Mouse (Mus musculus): ENCODE data around the gene Tmem198. TPM values are rescaled to one million over a fixed set of nuclear protein-coding genes. Genes with fewer than 3 reads are reported as not detected.
A peak's percentile ranks its signal among the peaks of the same experiment; 100 is the strongest.

Tmem198 gene
- polyA plus RNA-seq, 1 experiment from 2014 or later, result 0.98 TPM

DNA sequence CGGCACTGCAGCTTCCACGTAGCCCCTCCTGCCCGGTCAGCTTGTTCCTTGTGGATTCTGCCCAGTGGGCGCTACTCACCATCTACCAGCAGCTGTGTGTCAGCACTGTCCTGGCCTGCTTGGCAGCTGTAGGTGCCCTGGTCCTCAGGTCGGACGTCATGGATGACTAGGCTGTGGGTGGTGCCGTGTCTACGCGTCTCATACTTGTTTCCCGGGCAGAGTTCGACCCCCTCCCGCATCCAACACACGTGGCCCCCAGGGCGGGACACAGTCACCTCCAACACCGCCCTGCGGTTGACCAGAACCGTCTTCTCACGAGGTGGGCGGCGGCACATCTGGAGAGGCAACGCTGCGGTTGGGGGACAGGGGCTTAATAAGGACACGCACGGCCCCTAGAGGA lies 7.2 kb downstream of the Tmem198 start:
- Histone ChIP-seq H3K4me3 (ENCODE audit: low read depth, low read length) (no peak overlapping the region; the same call in 1 of the 2 replicates), H3K9me3 (replicated peaks; ENCODE audit: control insufficient read depth, low read length) (no peaks in the 10 kb centered on the region), H3K9ac (replicated peaks; ENCODE audit: low read length) (no peak overlapping the region), H3K4me1 (ENCODE audit: control insufficient read depth, insufficient read depth, low read length) (peaks cover 5% of the 10 kb centered on the region; the same call in 1 of the 2 replicates), H3K4me2 (ENCODE audit: low read depth, low read length) (peak overlapping the region; percentile 81; the same call in 1 of the 2 replicates), H3K36me3 (replicated peaks; ENCODE audit: control insufficient read depth, insufficient read depth, low read depth, low read length) (no peaks in the 10 kb centered on the region; the same call in 1 of the 2 replicates), H3K27me3 (ENCODE audit: control insufficient read depth, insufficient read depth, low read length) (peaks cover 29% of the 10 kb centered on the region), H3K27ac (replicated peaks; ENCODE audit: low read depth, low read length) (no peak overlapping the region)
- 0 out of 2 replicates have a peak, but pooled peaks have one; percentile 11 for ATAC-seq (replicated peaks; ENCODE audit: insufficient number of reproducible peaks, low FRiP score, low TSS enrichment, low read depth)
- WGBS, result 4% methylated on average over 24 of the region's 24 CpGs
- DNase-seq (ENCODE audit: low spot score), result no peak

DNA sequence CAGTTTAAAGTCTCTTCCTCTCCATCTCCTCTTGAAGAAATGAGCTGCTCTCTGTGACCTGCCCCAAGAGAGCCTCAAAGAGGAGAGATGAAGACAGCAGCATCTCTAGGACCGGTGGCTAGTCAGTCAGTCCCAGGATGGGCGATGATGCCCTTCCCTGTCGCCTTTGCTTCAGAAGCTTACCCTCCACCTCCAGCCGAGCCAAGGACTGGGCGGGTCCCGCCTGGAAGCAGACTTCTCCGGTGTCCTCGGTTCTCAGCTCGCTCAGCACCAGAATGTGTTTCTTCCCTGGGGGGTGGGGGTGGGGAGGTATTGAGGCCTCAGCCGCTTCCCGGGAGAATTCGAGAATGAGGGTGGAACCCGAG lies 7.7 kb downstream of the Tmem198 start:
- Histone ChIP-seq H3K9me3 (replicated peaks; ENCODE audit: control insufficient read depth, low read length) (no peaks in the 10 kb centered on the region), H3K4me2 (ENCODE audit: low read depth, low read length) (peak overlapping the region; percentile 81), H3K4me3 (ENCODE audit: low read depth, low read length) (peak overlapping the region; percentile 48), H3K4me1 (ENCODE audit: control insufficient read depth, insufficient read depth, low read length) (peaks cover 5% of the 10 kb centered on the region; the same call in 1 of the 2 replicates), H3K9ac (replicated peaks; ENCODE audit: low read length) (peak overlapping the region; percentile 29; the same call in 1 of the 2 replicates), H3K36me3 (replicated peaks; ENCODE audit: control insufficient read depth, insufficient read depth, low read depth, low read length) (no peaks in the 10 kb centered on the region; the same call in 1 of the 2 replicates), H3K27ac (replicated peaks; ENCODE audit: low read depth, low read length) (no peak overlapping the region), H3K27me3 (ENCODE audit: control insufficient read depth, insufficient read depth, low read length) (peaks cover 29% of the 10 kb centered on the region)
- ATAC-seq (replicated peaks; ENCODE audit: insufficient number of reproducible peaks, low FRiP score, low TSS enrichment, low read depth) (peak; percentile 6; the same call in 1 of the 2 replicates), DNase-seq (ENCODE audit: low spot score) (no peak)
- under 1% methylated on average over 13 of the region's 13 CpGs for WGBS

GRCm38 (mm10) chr1:75487405-75488161 lies 8.3 kb downstream of the Tmem198 start:
- Histone ChIP-seq H3K27me3 (ENCODE audit: control insufficient read depth, insufficient read depth, low read length) (peaks cover 25% of the 10 kb centered on the region), H3K9ac (replicated peaks; ENCODE audit: low read length) (peak overlapping the region; percentile 29), H3K27ac (replicated peaks; ENCODE audit: low read depth, low read length) (no peak overlapping the region), H3K4me2 (ENCODE audit: low read depth, low read length) (peak overlapping the region; percentile 81), H3K9me3 (replicated peaks; ENCODE audit: control insufficient read depth, low read length) (no peaks in the 10 kb centered on the region), H3K36me3 (replicated peaks; ENCODE audit: control insufficient read depth, insufficient read depth, low read depth, low read length) (no peaks in the 10 kb centered on the region; the same call in 1 of the 2 replicates), H3K4me3 (ENCODE audit: low read depth, low read length) (peak overlapping the region; percentile 48), H3K4me1 (ENCODE audit: control insufficient read depth, insufficient read depth, low read length) (peaks cover 5% of the 10 kb centered on the region; the same call in 1 of the 2 replicates)
- WGBS, result under 1% methylated on average over 62 of the region's 62 CpGs
- DNase-seq (ENCODE audit: low spot score) (peak; percentile 83), ATAC-seq (replicated peaks; ENCODE audit: insufficient number of reproducible peaks, low FRiP score, low TSS enrichment, low read depth) (peak; percentile 44)

DNA sequence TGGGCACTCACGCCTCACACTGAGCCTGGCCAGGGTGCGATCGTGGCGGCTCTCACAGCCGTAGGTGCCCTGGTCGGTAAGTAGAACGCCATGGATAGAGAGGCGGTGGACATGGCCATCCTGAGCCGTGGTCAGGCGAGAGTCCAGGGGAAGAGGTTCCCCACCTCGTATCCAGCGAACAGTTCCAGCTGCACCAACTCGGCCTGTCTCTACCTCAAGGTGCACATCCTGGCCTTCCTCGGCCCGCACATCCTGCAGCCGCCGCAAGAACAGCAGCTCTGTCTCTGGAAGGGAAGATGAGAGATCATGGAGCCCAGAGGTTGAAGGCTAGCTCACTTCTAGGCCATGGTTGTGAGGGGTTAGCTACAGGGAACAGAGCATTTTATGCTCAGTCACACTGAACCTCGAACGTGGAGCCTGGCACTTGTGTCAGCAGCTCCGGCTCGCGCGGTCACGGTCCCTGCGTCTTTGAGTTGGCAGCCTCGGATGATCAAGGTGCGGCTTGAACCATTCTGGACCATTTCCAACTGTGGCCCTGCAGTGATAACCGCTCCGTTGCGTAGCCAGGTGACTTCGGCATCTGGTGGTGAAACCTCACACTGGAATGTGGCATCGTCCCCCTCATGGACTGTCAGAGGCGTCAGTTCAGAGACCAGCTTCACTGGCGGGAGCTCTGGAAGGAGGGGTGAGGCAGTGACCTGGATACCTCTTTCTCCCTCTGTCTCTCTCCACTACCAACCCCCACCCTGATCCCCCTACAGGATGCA lies 11.6 kb downstream of the Tmem198 start:
- WGBS, result 83% methylated on average over 34 of the region's 34 CpGs
- peaks cover 11% of the 10 kb centered on the region for H3K27me3 ChIP-seq (ENCODE audit: control insufficient read depth, insufficient read depth, low read length)

GRCm38 (mm10) chr1:75492579-75493170 lies 13.3 kb downstream of the Tmem198 start:
- DNase-seq (ENCODE audit: low spot score), result no peak
- Histone ChIP-seq H3K9me3 (replicated peaks; ENCODE audit: control insufficient read depth, low read length) (no peaks in the 10 kb centered on the region), H3K27ac (replicated peaks; ENCODE audit: low read depth, low read length) (no peak overlapping the region), H3K27me3 (ENCODE audit: control insufficient read depth, insufficient read depth, low read length) (0 out of 2 replicates have a peak, but pooled peaks cover 2% of the 10 kb centered on the region), H3K9ac (replicated peaks; ENCODE audit: low read length) (no peak overlapping the region), H3K4me2 (ENCODE audit: low read depth, low read length) (no peak overlapping the region), H3K4me1 (ENCODE audit: control insufficient read depth, insufficient read depth, low read length) (no peaks in the 10 kb centered on the region; the same call in 1 of the 2 replicates), H3K36me3 (replicated peaks; ENCODE audit: control insufficient read depth, insufficient read depth, low read depth, low read length) (peaks cover under 1% of the 10 kb centered on the region; the same call in 1 of the 2 replicates), H3K4me3 (ENCODE audit: low read depth, low read length) (no peak overlapping the region)
- no peak for ATAC-seq (replicated peaks; ENCODE audit: insufficient number of reproducible peaks, low FRiP score, low TSS enrichment, low read depth)
- 39% methylated on average over 24 of the region's 24 CpGs for WGBS

More for the DNA sequence above, 11.6 kb downstream of the Tmem198 start:
- no peaks in the 10 kb centered on the region; the same call in 1 of the 2 replicates for H3K36me3 ChIP-seq (replicated peaks; ENCODE audit: control insufficient read depth, insufficient read depth, low read depth, low read length)
- ATAC-seq (replicated peaks; ENCODE audit: insufficient number of reproducible peaks, low FRiP score, low TSS enrichment, low read depth), result no peak
- no peak for DNase-seq (ENCODE audit: low spot score)
- H3K9ac ChIP-seq (replicated peaks; ENCODE audit: low read length), result no peak overlapping the region
- H3K4me1 ChIP-seq (ENCODE audit: control insufficient read depth, insufficient read depth, low read length), result peaks cover 5% of the 10 kb centered on the region; the same call in 1 of the 2 replicates
- no peak overlapping the region for H3K4me3 ChIP-seq (ENCODE audit: low read depth, low read length)
- H3K4me2 ChIP-seq (ENCODE audit: low read depth, low read length), result no peak overlapping the region
- no peak overlapping the region for H3K27ac ChIP-seq (replicated peaks; ENCODE audit: low read depth, low read length)
- H3K9me3 ChIP-seq (replicated peaks; ENCODE audit: control insufficient read depth, low read length), result no peaks in the 10 kb centered on the region

DNA sequence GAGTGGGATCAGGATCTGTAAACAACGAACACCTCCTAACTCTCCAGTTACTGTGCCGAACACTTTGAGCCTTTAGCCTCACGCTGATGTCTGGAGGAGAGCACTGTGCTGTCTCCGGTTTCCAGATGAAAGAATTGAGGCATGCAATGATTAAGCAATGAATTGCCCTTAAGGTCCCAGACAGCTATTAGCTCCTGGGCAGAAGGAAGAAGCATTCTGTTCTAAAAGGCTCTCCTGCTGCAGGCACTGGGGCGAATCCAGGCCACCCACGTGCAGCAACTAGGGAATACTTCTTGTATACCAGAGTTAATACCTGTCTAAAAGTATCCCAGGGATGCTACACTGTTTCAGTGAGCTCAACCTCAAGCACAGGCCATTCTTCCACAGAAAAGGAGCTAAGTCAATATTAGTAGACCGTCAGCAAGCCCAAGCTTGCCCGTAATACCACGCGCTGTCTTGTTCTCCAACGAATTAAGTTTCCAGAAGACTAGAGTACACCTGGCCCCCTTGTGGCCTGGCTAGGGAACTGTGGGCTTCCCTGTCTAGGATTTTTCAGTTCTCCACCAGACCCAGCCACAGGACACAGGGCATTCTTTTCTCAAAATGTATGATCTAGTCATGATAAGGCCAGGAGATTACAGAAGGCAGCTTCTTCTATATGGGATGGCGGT lies 15.7 kb downstream of the Tmem198 start:
- H3K27me3 ChIP-seq (ENCODE audit: control insufficient read depth, insufficient read depth, low read length), result no peaks in the 10 kb centered on the region
- H3K36me3 ChIP-seq (replicated peaks; ENCODE audit: control insufficient read depth, insufficient read depth, low read depth, low read length), result peaks cover 2% of the 10 kb centered on the region
- no peaks in the 10 kb centered on the region for H3K9me3 ChIP-seq (replicated peaks; ENCODE audit: control insufficient read depth, low read length)
- WGBS, result 50% methylated on average over 12 of the region's 12 CpGs
- H3K4me1 ChIP-seq (ENCODE audit: control insufficient read depth, insufficient read depth, low read length), result no peaks in the 10 kb centered on the region
- H3K4me3 ChIP-seq (ENCODE audit: low read depth, low read length), result no peak overlapping the region
- no peak overlapping the region for H3K27ac ChIP-seq (replicated peaks; ENCODE audit: low read depth, low read length)
- DNase-seq (ENCODE audit: low spot score) (peak; percentile 81), ATAC-seq (replicated peaks; ENCODE audit: insufficient number of reproducible peaks, low FRiP score, low TSS enrichment, low read depth) (no peak)
- H3K4me2 ChIP-seq (ENCODE audit: low read depth, low read length), result no peak overlapping the region
- H3K9ac ChIP-seq (replicated peaks; ENCODE audit: low read length), result no peak overlapping the region

GRCm38 (mm10) chr1:75498897-75499296 lies 19.6 kb downstream of the Tmem198 start:
- ATAC-seq (replicated peaks; ENCODE audit: insufficient number of reproducible peaks, low FRiP score, low TSS enrichment, low read depth) (no peak), DNase-seq (ENCODE audit: low spot score) (no peak)
- peaks cover 12% of the 10 kb centered on the region for H3K36me3 ChIP-seq (replicated peaks; ENCODE audit: control insufficient read depth, insufficient read depth, low read depth, low read length)
- no peaks in the 10 kb centered on the region for H3K9me3 ChIP-seq (replicated peaks; ENCODE audit: control insufficient read depth, low read length)
- no peaks in the 10 kb centered on the region for H3K4me1 ChIP-seq (ENCODE audit: control insufficient read depth, insufficient read depth, low read length)
- H3K4me3 ChIP-seq (ENCODE audit: low read depth, low read length), result no peak overlapping the region
- no peak overlapping the region for H3K9ac ChIP-seq (replicated peaks; ENCODE audit: low read length)
- H3K4me2 ChIP-seq (ENCODE audit: low read depth, low read length), result no peak overlapping the region
- WGBS, result 85% methylated on average over 4 of the region's 4 CpGs
- no peak overlapping the region for H3K27ac ChIP-seq (replicated peaks; ENCODE audit: low read depth, low read length)
- H3K27me3 ChIP-seq (ENCODE audit: control insufficient read depth, insufficient read depth, low read length), result no peaks in the 10 kb centered on the region

All from embryonic facial prominence, embryonic 11.5 days (tissue).